Mouse (Mus musculus) kidney, adult 2 months (tissue): ENCODE measurements around the gene Slc24a3. TPM values are rescaled to one million over a fixed set of nuclear protein-coding genes. Genes with fewer than 3 reads are reported as not detected.

Source experiments
- DNase-seq: peaks from one replicate; pipeline ENCODE4 v3.0.0; 2021
- H3K27ac ChIP-seq: fragments of 200-500 bp; 2 replicates; pipeline ENCODE4 v1.5.1; 2012; ENCODE audit warnings: low read depth, low read length, control low read depth, inconsistent platforms; ENCODE audit not compliant: insufficient read depth
- H3K27me3 ChIP-seq: fragments of 200-500 bp; replicated peaks from 2 replicates; pipeline ENCODE4 v1.6.1; 2012; ENCODE audit warnings: mild to moderate bottlenecking, moderate library complexity, low read length, inconsistent platforms; ENCODE audit not compliant: control insufficient read depth, insufficient read depth
- H3K36me3 ChIP-seq: fragments of 200-500 bp; 2 replicates; pipeline ENCODE4 v1.6.1; 2012; ENCODE audit warnings: mild to moderate bottlenecking, moderate library complexity, low read length, inconsistent platforms; ENCODE audit not compliant: control insufficient read depth, insufficient read depth
- H3K4me1 ChIP-seq: fragments of 200-500 bp; 2 replicates; pipeline ENCODE4 v1.6.1; 2011; ENCODE audit warnings: low read length; ENCODE audit not compliant: control insufficient read depth, insufficient read depth
- H3K4me3 ChIP-seq: fragments of 200-500 bp; 2 replicates; pipeline ENCODE4 v1.5.1; 2011; ENCODE audit warnings: mild to moderate bottlenecking, low read depth, low read length, control low read depth; ENCODE audit not compliant: insufficient read depth
- CTCF ChIP-seq: fragments of 200-500 bp; conservative IDR thresholded peaks from 2 replicates; pipeline ENCODE4 v1.5.1; 2011; ENCODE audit warnings: low read depth, mild to moderate bottlenecking, control low read depth, low read length, moderate library complexity, mixed read lengths; ENCODE audit not compliant: insufficient read depth, insufficient read length
- POLR2A ChIP-seq: fragments of 200-500 bp; IDR thresholded peaks from one replicate; pipeline ENCODE4 v1.6.1; 2011; ENCODE audit warnings: low read depth, low read length, control low read depth
- WGBS: fragments of 180-500 bp; shearing (Covaris S2); methylation state at CpG from one replicate; pipeline ENCODE4 v1.1.7; 2018; 5-methylcytosine and 5-hydroxymethylcytosine counted together
- polyA plus RNA-seq: library from polyadenylated mRNA; depleted of rRNA; stranded (reverse); fragments of >200 nt; gene quantifications from 2 replicates; pipeline ENCODE4 v1.2.3, GENCODE M21; 2012

Gene Slc24a3
- polyA plus RNA-seq, 1 experiment, result 3.4 TPM

DNA sequence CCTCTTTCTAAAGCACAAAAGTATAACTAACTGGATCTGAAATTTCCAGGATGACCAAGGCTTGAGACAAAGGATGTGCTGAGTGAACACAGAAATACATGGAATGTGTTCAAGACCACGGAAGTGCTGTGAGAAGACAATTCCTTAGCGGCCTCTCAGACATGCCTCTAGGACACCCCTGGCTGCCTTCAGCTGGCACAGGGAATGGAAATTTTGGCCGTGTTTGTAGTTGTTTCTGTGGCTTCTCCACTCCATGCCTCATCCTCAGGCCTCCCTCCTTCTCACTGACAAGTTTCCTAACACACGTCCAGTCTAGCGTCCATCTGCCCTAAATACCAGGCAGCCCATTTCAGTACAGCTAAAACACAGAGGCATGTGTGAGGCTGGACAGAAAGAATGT, 262.4 kb downstream of the Slc24a3 start:
- Histone ChIP-seq H3K27ac (no peak overlapping the region), H3K4me1 (no peaks in the 10 kb centered on the region), H3K27me3 (no peaks in the 10 kb centered on the region), H3K36me3 (no peaks in the 10 kb centered on the region), H3K4me3 (no peak overlapping the region)
- no peak for DNase-seq
- TF ChIP-seq POLR2A (no peak), CTCF (no peak)
- WGBS, result 87% methylated on average over 5 of the region's 5 CpGs

GRCm38 (mm10) chr2:145434068-145434467, 266.5 kb downstream of the Slc24a3 start:
- no peaks in the 10 kb centered on the region for H3K4me1 ChIP-seq
- 95% methylated on average over 1 of the region's 1 CpGs for WGBS
- H3K4me3 ChIP-seq, result no peak overlapping the region
- H3K36me3 ChIP-seq, result no peaks in the 10 kb centered on the region
- DNase-seq, result no peak
- TF ChIP-seq POLR2A (no peak), CTCF (no peak)
- H3K27me3 ChIP-seq, result no peaks in the 10 kb centered on the region
- H3K27ac ChIP-seq, result no peak overlapping the region

DNA sequence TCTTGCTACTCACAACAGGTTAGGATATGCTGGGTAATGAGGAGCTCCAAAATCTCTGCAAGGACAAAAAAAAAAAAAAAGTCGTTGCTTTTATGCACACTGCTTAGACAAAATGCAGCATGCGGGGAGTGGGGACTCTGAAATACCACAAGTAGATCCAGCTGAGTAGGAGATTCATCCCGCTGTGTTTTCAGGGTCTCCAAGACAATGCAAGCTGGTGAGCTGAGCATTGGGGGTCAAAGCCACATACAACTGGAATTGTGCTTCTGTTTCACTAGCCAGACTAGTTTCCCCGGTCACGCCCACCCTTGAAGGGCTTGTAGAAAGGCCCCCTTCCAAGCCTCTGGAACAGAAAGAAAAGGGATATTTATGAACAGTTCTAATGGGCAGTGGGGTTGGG, 270.8 kb downstream of the Slc24a3 start:
- 72% methylated on average over 5 of the region's 5 CpGs for WGBS
- Histone ChIP-seq H3K4me1 (no peaks in the 10 kb centered on the region), H3K36me3 (no peaks in the 10 kb centered on the region), H3K4me3 (no peak overlapping the region), H3K27ac (no peak overlapping the region), H3K27me3 (no peaks in the 10 kb centered on the region)
- DNase-seq, result no peak
- TF ChIP-seq POLR2A (no peak), CTCF (no peak)

DNA sequence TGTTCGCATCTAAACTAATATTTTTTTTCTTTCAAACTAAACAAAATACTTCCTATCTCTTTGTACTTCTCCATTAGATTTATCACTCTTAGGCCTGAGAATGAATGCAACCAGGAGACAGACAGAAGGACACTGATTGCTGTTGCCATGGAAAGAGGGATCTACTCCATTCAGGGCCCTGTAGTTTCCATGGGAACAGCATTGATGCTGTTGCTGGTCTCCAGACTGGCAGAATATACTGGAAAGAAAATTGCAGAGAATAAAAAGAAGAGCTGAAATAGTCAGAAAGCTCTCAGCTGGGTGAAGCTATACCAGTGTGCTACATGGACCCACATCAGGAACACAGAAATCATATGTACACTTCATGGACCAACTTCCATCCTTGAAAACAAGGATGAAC, 272.2 kb downstream of the Slc24a3 start:
- Histone ChIP-seq H3K36me3 (no peaks in the 10 kb centered on the region), H3K4me1 (no peaks in the 10 kb centered on the region), H3K27ac (no peak overlapping the region), H3K4me3 (no peak overlapping the region), H3K27me3 (no peaks in the 10 kb centered on the region)
- no peak for DNase-seq
- WGBS, result 98% methylated on average over 1 of the region's 1 CpGs
- TF ChIP-seq CTCF, result no peak
- no peak for TF ChIP-seq POLR2A

DNA sequence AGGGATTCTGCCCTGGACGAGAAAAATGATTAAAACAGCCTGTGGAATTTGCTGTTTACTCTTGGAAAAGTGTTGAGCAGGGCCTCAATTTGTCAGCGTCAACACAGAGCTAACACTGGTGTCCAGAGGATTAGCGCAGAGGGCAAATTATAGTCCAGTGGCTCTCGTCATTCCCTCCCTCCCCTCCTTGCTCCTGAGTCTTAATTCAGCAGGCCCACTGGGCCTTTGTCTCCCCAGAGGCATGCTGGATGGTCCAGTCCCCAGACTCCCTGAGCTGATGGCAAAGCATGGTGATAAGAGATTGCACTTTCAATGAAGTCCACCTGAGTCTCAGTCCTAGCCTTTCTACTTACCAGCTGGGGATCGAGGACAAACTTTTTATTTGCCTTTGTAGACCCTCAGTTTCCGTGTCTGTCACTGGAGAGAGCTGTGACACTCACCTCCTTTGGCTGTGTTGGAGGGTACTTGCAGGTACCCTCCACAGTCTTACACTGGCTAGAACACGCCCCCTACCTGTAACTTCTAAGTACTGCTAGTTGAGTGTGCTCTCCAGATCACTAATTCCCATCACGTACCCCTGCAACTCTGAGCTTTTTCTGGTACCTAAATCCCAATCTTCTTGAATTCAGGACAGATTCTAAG, 289.7 kb downstream of the Slc24a3 start:
- no peaks in the 10 kb centered on the region for H3K4me1 ChIP-seq
- TF ChIP-seq CTCF, result 0 out of 2 replicates have a peak, but pooled peaks have one; percentile 6
- TF ChIP-seq POLR2A, result no peak
- WGBS, result 59% methylated on average over 8 of the region's 8 CpGs

DNA sequence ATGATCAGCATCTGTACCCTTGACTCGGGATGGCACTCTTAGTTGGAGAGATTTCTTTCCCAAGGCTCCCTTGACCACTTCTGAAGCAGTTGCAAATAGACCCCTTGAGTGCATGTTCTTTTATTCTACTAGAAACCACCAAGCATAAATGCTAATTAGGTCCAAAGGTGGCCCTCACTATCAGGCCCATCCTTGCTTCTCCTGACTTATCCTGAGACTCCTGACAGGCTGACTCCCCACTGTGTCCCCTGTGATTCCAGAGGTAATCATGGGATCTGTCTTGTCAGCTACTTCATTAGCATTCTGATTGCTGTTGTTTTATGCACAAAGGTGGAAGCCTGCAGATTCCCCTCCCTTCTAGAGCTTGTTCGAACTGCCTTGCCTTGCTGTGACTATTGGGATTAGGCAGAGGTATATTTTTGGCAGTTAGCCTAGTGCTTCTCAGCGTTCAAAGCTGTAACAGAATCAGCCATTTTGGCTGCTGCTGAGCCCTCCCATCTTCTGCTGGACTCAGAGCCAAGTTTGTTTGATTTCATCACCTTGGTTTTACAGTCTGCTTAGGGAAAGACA, 293.4 kb downstream of the Slc24a3 start:
- Histone ChIP-seq H3K4me1 (no peaks in the 10 kb centered on the region), H3K36me3 (no peaks in the 10 kb centered on the region), H3K4me3 (no peak overlapping the region), H3K27me3 (no peaks in the 10 kb centered on the region), H3K27ac (no peak overlapping the region)
- no peak for TF ChIP-seq CTCF
- TF ChIP-seq POLR2A, result no peak
- DNase-seq, result no peak
- WGBS, result 63% methylated on average over 3 of the region's 3 CpGs

More for the DNA sequence above, 289.7 kb downstream of the Slc24a3 start:
- no peaks in the 10 kb centered on the region for H3K27me3 ChIP-seq
- no peak for DNase-seq
- no peak overlapping the region for H3K27ac ChIP-seq
- no peaks in the 10 kb centered on the region for H3K36me3 ChIP-seq
- H3K4me3 ChIP-seq, result no peak overlapping the region

- Histone ChIP-seq H3K27me3 (no peaks in the 10 kb centered on the region), H3K36me3 (no peaks in the 10 kb centered on the region), H3K4me3 (no peak overlapping the region), H3K4me1 (no peaks in the 10 kb centered on the region), H3K27ac (no peak overlapping the region)
- WGBS, result 89% methylated on average over 2 of the region's 2 CpGs
- TF ChIP-seq CTCF, result no peak
- no peak for TF ChIP-seq POLR2A
- DNase-seq, result no peak
Measured at GRCm38 (mm10) chr2:145462253-145462652, 294.7 kb downstream of the Slc24a3 start.
